Mouse (Mus musculus) mouse embryonic stem cell (cell line): ENCODE measurements at regions not wholly inside any gene's neighbourhood (a gene's known extent, or its start where the extent isn't known, plus 50 kb on each side); places are given as distances from the start of the nearest gene placed in this dataset.
"Not testable (repeated sequence)": the region's sequence is repeated elsewhere in the genome, so short reads cannot be mapped to it uniquely, and the experiment has no call there.

ENCODE experiments used
- in situ Hi-C, 2 experiments: fragments of 300-500 bp; cut with MboI; formaldehyde crosslinking; loops; 1 replicate in 1 of 2; 3 replicates in 1 of 2; pipeline ENCODE4 v1.14.3; 2019 to 2020; ENCODE audit warnings: low sequenced_read_pairs in 2 of 2, low pct_unique_long_range_greater_than_20kb in 1 of 2, mixed read lengths in 1 of 2; ENCODE audit not compliant: unreplicated experiment in 1 of 2

- in situ Hi-C loops = no loop called here
Measured at GRCm38 (mm10) chr8:89956482-89957020, 391.6 kb downstream of the Tox3 start.

- in situ Hi-C loops = no loop called here
Measured at GRCm38 (mm10) chr8:89938836-89939235, 409.3 kb downstream of the Tox3 start.

GRCm38 (mm10) chr8:89934521-89934920, 413.6 kb downstream of the Tox3 start:
- in situ Hi-C loops = no loop called here

- in situ Hi-C loops = no loop called here
Measured at GRCm38 (mm10) chr8:89926666-89927232, 421.4 kb downstream of the Tox3 start.

GRCm38 (mm10) chr8:89924697-89925096, 423.4 kb downstream of the Tox3 start:
- in situ Hi-C loops = not testable (repeated sequence)

- in situ Hi-C loops = no loop called here
Measured at GRCm38 (mm10) chr8:89914076-89914475, 434.1 kb downstream of the Tox3 start.

GRCm38 (mm10) chr8:89906200-89906599, 441.9 kb downstream of the Tox3 start:
- in situ Hi-C loops = no loop called here

- in situ Hi-C loops = no loop called here
Measured at GRCm38 (mm10) chr8:89905588-89905987, 442.6 kb downstream of the Tox3 start.

- in situ Hi-C loops = no loop called here
Measured at GRCm38 (mm10) chr8:89903346-89903745, 444.8 kb downstream of the Tox3 start.

GRCm38 (mm10) chr8:89872768-89873167, 475.4 kb downstream of the Tox3 start:
- in situ Hi-C loops = no loop called here

- in situ Hi-C loops = no loop called here
Measured at GRCm38 (mm10) chr8:89871966-89872365, 476.2 kb downstream of the Tox3 start.

- in situ Hi-C loops = no loop called here
Measured at GRCm38 (mm10) chr8:89859813-89860212, 488.3 kb downstream of the Tox3 start.

GRCm38 (mm10) chr8:89858706-89859385, 489.3 kb downstream of the Tox3 start:
- in situ Hi-C loops = no loop called here

- in situ Hi-C loops = no loop called here
Measured at GRCm38 (mm10) chr8:89855556-89855955, 492.6 kb downstream of the Tox3 start.

- in situ Hi-C loops = no loop called here
Measured at GRCm38 (mm10) chr8:89850209-89850796, 497.8 kb downstream of the Tox3 start.

- in situ Hi-C loops = no loop called here
Measured at GRCm38 (mm10) chr8:89849416-89850208, 498.5 kb downstream of the Tox3 start.

- in situ Hi-C loops = no loop called here
Measured at GRCm38 (mm10) chr8:89838494-89838893, 509.6 kb downstream of the Tox3 start.

GRCm38 (mm10) chr8:89833715-89834114, 514.4 kb downstream of the Tox3 start:
- in situ Hi-C loops = no loop called here

GRCm38 (mm10) chr8:89824586-89824985, 523.6 kb downstream of the Tox3 start:
- in situ Hi-C loops = no loop called here
